Mouse (Mus musculus): ENCODE measurements around the gene Csrp3. TPM values are rescaled to one million over a fixed set of nuclear protein-coding genes. Genes with fewer than 3 reads are reported as not detected.

Gene Csrp3
- total and polyA plus RNA-seq, 3 experiments: 1.7 to 2.3 TPM; not detected in 1

DNA sequence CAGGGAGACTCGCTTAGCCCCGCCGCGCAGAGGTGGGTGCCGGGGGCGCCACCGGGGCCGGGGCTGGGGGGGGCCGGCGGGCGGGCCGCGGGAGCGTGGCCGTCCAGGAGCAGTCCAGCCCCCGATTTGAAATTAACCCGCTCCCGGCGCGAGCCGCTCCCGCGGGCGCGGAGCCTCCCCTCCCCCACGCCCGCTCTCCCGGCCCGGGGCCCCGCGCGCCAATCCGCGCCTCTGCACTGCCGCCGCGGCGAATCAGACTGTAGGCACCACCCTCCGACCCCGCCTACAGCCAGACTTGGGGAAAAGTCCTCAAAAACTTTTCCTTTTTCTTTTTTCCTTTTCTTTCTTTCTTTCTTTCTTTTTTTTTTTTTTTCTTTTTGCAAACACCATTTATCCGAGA, 33.7 kb upstream of the Csrp3 start, which contains the start of gene E2f8:
Gene E2f8 (minus strand): TSS at position 111 of the 400 bp plus-strand sequence.
- in situ Hi-C loops (cut with MboI; ENCODE audit: low pct_ligation_motif_present, low pct_unique_long_range_greater_than_20kb, low sequenced_read_pairs) (no loop called here), dilution Hi-C loops (cut with MboI; ENCODE audit: extremely low pct_ligation_motif_present, extremely low pct_unique_long_range_greater_than_20kb, low sequenced_read_pairs) (no loop called here)
- Histone ChIP-seq H3K27ac (ENCODE audit: insufficient read depth, low read depth) (peak within 1 kb of the TSS; percentile 29; the same call in 1 of the 2 replicates), H3K4me2 (ENCODE audit: insufficient read depth, low read depth, poor library complexity, severe bottlenecking) (peak within 1 kb of the TSS; percentile 86), H3K79me2 (replicated peaks; ENCODE audit: control insufficient read depth, extremely low read depth, insufficient read depth, poor library complexity, severe bottlenecking) (no peaks in the 10 kb centered on the region; the same call in 1 of the 2 replicates), H3K9me3 (replicated peaks; ENCODE audit: low read length) (no peaks in the 10 kb centered on the region), H3K4me3 (replicated peaks in 1 of 3; ENCODE audit: low read depth in 2 of 3, low read length in 2 of 3, poor library complexity in 1 of 3) (peak within 1 kb of the TSS; percentile 66 to 87 (median 70)), H3K9ac (ENCODE audit: insufficient read depth, low read depth) (peak within 1 kb of the TSS; percentile 95), H3K4me1 (ENCODE audit: control insufficient read depth in 1 of 2, insufficient read depth in 2 of 2) (peaks cover 4 to 13% of the 10 kb centered on the region in 2 experiments; a peak in 3 of 4 replicates), H3K36me3 (replicated peaks in 1 of 2; ENCODE audit: control insufficient read depth in 1 of 2, insufficient read depth in 1 of 2, low read length in 1 of 2) (peaks cover 8 to 20% of the 10 kb centered on the region in 2 experiments), H3K27me3 (replicated peaks) (peaks cover 46% of the 10 kb centered on the region)
- peak; percentile 51; the same call in 1 of the 2 replicates for TF ChIP-seq CHD2 (IDR thresholded peaks at IDR 0.05; ENCODE audit: low read length)
- TF ChIP-seq NELFE (IDR thresholded peaks at IDR 0.05; ENCODE audit: low read depth, low read length): no peak; the same call in 1 of the 2 replicates
- peak; percentile 48 for DNase-seq (ENCODE audit: extremely low read depth)

DNA sequence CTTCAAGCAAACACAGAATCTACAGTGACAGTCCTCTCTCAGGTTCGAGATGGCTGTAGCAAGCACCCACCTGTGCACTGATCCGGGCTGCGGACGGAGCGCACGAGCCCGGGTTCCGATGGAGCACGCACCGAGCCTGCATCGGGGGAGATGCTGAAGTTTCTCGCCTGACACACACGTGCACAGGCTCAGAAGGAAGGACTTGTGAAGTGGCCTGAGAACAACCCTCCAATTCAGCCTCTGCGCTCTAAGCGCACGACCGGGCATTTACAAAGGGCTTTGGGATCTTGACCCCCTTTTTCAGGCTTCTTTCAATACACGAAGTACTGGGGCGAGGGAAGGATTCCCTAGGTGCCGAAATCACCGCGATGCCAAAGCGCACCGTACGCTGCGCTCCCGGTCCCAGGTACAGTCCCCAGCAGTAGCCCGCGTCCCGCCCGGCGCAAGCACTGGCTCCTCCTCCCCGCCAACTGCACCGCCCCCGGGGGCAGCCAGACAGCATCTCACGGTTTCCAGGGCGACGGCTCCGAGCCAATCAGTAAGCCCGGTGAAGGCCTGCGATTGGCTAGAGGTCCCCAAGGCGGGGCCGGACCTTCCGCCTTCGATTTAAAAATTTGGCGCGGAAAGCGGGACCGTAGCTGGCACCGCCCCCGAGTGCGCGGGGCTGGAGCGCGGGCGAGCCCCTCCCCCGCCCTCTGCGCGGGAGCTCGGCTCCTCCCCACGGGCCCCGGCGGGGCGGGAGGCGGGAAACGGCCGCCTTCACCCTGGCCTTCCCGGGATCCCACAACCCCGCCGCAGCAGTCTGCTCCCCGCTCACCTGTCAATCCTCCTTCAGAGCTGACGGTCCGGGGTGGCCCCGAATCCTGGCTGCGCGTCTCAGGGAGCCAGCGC, 33.0 kb upstream of the Csrp3 start:
- in situ Hi-C loops (cut with MboI; ENCODE audit: low pct_ligation_motif_present, low pct_unique_long_range_greater_than_20kb, low sequenced_read_pairs) (no loop called here), dilution Hi-C loops (cut with MboI; ENCODE audit: extremely low pct_ligation_motif_present, extremely low pct_unique_long_range_greater_than_20kb, low sequenced_read_pairs) (no loop called here)
- Histone ChIP-seq H3K4me1 (ENCODE audit: control insufficient read depth in 1 of 2, insufficient read depth in 2 of 2) (peaks cover 4 to 13% of the 10 kb centered on the region in 2 experiments; a peak in 3 of 4 replicates), H3K4me3 (replicated peaks in 1 of 3; ENCODE audit: low read depth in 2 of 3, low read length in 2 of 3, poor library complexity in 1 of 3) (peak overlapping the region; percentile 66 to 87 (median 70)), H3K79me2 (replicated peaks; ENCODE audit: control insufficient read depth, extremely low read depth, insufficient read depth, poor library complexity, severe bottlenecking) (no peaks in the 10 kb centered on the region; the same call in 1 of the 2 replicates), H3K27me3 (replicated peaks) (peaks cover 40% of the 10 kb centered on the region), H3K27ac (ENCODE audit: insufficient read depth, low read depth) (peak overlapping the region; percentile 29; the same call in 1 of the 2 replicates), H3K36me3 (replicated peaks in 1 of 2; ENCODE audit: control insufficient read depth in 1 of 2, insufficient read depth in 1 of 2, low read length in 1 of 2) (peaks cover 11 to 23% of the 10 kb centered on the region in 2 experiments), H3K9me3 (replicated peaks; ENCODE audit: low read length) (no peaks in the 10 kb centered on the region), H3K4me2 (ENCODE audit: insufficient read depth, low read depth, poor library complexity, severe bottlenecking) (peak overlapping the region; percentile 86), H3K9ac (ENCODE audit: insufficient read depth, low read depth) (peak overlapping the region; percentile 95)
- DNase-seq (ENCODE audit: extremely low read depth): peak; percentile 98
- peak; percentile 25 for TF ChIP-seq HCFC1 (IDR thresholded peaks at IDR 0.05; ENCODE audit: low read depth, low read length)
- no peak for TF ChIP-seq CTCF (conservative IDR thresholded peaks at IDR 0.05 in 1 of 2, IDR thresholded peaks at IDR 0.05 in 1 of 2; ENCODE audit: low read depth in 2 of 2, low read length in 2 of 2)
- no peak for TF ChIP-seq USF1 (IDR thresholded peaks at IDR 0.05; ENCODE audit: low read depth, low read length)
- TF ChIP-seq MEF2A (IDR thresholded peaks at IDR 0.05; ENCODE audit: borderline replicate concordance, low read depth, low read length): 0 out of 2 replicates have a peak, but pooled peaks have one; percentile 25
- TF ChIP-seq ZMIZ1 (IDR thresholded peaks at IDR 0.05; ENCODE audit: low read depth, low read length): peak; percentile 63
- peak; percentile 31; the same call in 1 of the 2 replicates for TF ChIP-seq IRF4 (IDR thresholded peaks at IDR 0.05; ENCODE audit: low read depth, low read length)
- TF ChIP-seq UBTF (IDR thresholded peaks at IDR 0.05; ENCODE audit: low read depth, low read length): no peak
- TF ChIP-seq RAD21 (IDR thresholded peaks at IDR 0.05; ENCODE audit: low read depth, low read length): no peak
- no peak for TF ChIP-seq GABPA (IDR thresholded peaks at IDR 0.05; ENCODE audit: insufficient replicate concordance, low read depth, low read length)
- peak; percentile 84 for TF ChIP-seq ELF1 (IDR thresholded peaks at IDR 0.05; ENCODE audit: low read depth, low read length)
- peak; percentile 88 for TF ChIP-seq MXI1 (IDR thresholded peaks at IDR 0.05; ENCODE audit: low read depth, low read length)
- no peak for TF ChIP-seq POLR2AphosphoS2 (IDR thresholded peaks at IDR 0.05; ENCODE audit: low read depth, low read length)
- TF ChIP-seq NELFE (IDR thresholded peaks at IDR 0.05; ENCODE audit: low read depth, low read length): peak; percentile 41
- TF ChIP-seq CHD2 (IDR thresholded peaks at IDR 0.05; ENCODE audit: low read length): peak; percentile 63; the same call in 1 of the 2 replicates
- no peak for TF ChIP-seq JUND (conservative IDR thresholded peaks at IDR 0.05; ENCODE audit: low read depth, low read length)
- TF ChIP-seq ZKSCAN1 (IDR thresholded peaks at IDR 0.05; ENCODE audit: borderline replicate concordance, low read depth, low read length): no peak
- no peak for TF ChIP-seq MAFK (IDR thresholded peaks at IDR 0.05; ENCODE audit: insufficient replicate concordance, low read length)
- peak; percentile 58 for TF ChIP-seq NRF1 (IDR thresholded peaks at IDR 0.05; ENCODE audit: low read depth, low read length)
- TF ChIP-seq MAZ (IDR thresholded peaks at IDR 0.05; ENCODE audit: low read depth, low read length): peak; percentile 70
- TF ChIP-seq MYC (IDR thresholded peaks at IDR 0.05; ENCODE audit: low read depth, low read length): peak; percentile 68
- no peak for TF ChIP-seq SMC3 (IDR thresholded peaks at IDR 0.05; ENCODE audit: low read depth, low read length)
- peak; percentile 74 for TF ChIP-seq POLR2A (IDR thresholded peaks at IDR 0.05; ENCODE audit: low read depth, low read length)
- TF ChIP-seq SIN3A (IDR thresholded peaks at IDR 0.05; ENCODE audit: low read length): peak; percentile 88
- no peak; the same call in 1 of the 2 replicates for TF ChIP-seq CHD1 (IDR thresholded peaks at IDR 0.05; ENCODE audit: low read depth, low read length)
- TF ChIP-seq USF2 (conservative IDR thresholded peaks at IDR 0.05; ENCODE audit: low read depth, low read length): no peak
- TF ChIP-seq ZNF384 (IDR thresholded peaks at IDR 0.05; ENCODE audit: low read depth, low read length): no peak
- TF ChIP-seq TCF12 (IDR thresholded peaks at IDR 0.05; ENCODE audit: low read depth, low read length): no peak; the same call in 1 of the 2 replicates
- no peak for TF ChIP-seq PAX5 (IDR thresholded peaks at IDR 0.05; ENCODE audit: low read length)
- no peak for TF ChIP-seq JUN (IDR thresholded peaks at IDR 0.05; ENCODE audit: insufficient read depth, low read depth, low read length)

Data from CH12.LX (cell line).